Mouse (Mus musculus) hindbrain, embryonic 11.5 days (tissue): ENCODE measurements around the gene Stk24. TPM values are rescaled to one million over a fixed set of nuclear protein-coding genes. Genes with fewer than 3 reads are reported as not detected.

Experiments used
- ATAC-seq: fragments of 200-750 bp; cut with Nextera tagmentation; 2 replicates; pipeline ENCODE4 v1.8.0; 2017; ENCODE audit warnings: mild to moderate bottlenecking, moderate TSS enrichment, moderate library complexity; ENCODE audit not compliant: low FRiP score
- DNase-seq: peaks from one replicate; pipeline ENCODE4 v3.0.0-alpha.2; 2015; ENCODE audit warnings: low spot score
- H3K27ac ChIP-seq: fragments of 300-500 bp; sonication (generic); 2 replicates; pipeline ENCODE4 v1.5.1; 2014; ENCODE audit warnings: mild to moderate bottlenecking, low read depth, low read length
- H3K27me3 ChIP-seq: fragments of 300-500 bp; sonication (generic); 2 replicates; pipeline ENCODE4 v1.6.1; 2014; ENCODE audit warnings: mild to moderate bottlenecking, low read length, moderate library complexity, mixed read lengths; ENCODE audit not compliant: control insufficient read depth, insufficient read depth
- H3K36me3 ChIP-seq: fragments of 300-500 bp; sonication (generic); 2 replicates; pipeline ENCODE4 v1.6.1; 2014; ENCODE audit warnings: mild to moderate bottlenecking, low read length, moderate library complexity, mixed read lengths; ENCODE audit not compliant: control insufficient read depth, insufficient read depth
- H3K4me1 ChIP-seq: fragments of 300-500 bp; sonication (generic); replicated peaks from 2 replicates; pipeline ENCODE4 v1.6.1; 2014; ENCODE audit warnings: low read length, mixed read lengths; ENCODE audit not compliant: control insufficient read depth, insufficient read depth
- H3K4me2 ChIP-seq: fragments of 300-500 bp; sonication (generic); replicated peaks from 2 replicates; pipeline ENCODE4 v1.6.1; 2014; ENCODE audit warnings: mild to moderate bottlenecking, low read depth, low read length
- H3K4me3 ChIP-seq: fragments of 300-500 bp; sonication (generic); 2 replicates; pipeline ENCODE4 v1.5.1; 2014; ENCODE audit warnings: low read depth, low read length
- H3K9ac ChIP-seq: fragments of 300-500 bp; sonication (generic); 2 replicates; pipeline ENCODE4 v1.6.1; 2014; ENCODE audit warnings: low read depth, low read length
- H3K9me3 ChIP-seq: fragments of 300-500 bp; sonication (generic); 2 replicates; pipeline ENCODE4 v1.6.1; 2016; ENCODE audit warnings: low read length; ENCODE audit not compliant: control insufficient read depth
- WGBS: fragments of 180-500 bp; shearing (Covaris S2); extraction: QIAGEN DNeasy Blood & Tissue Kit; methylation state at CpG from one replicate; pipeline ENCODE4 v1.1.7; 2014; 5-methylcytosine and 5-hydroxymethylcytosine counted together
- polyA plus RNA-seq: library from polyadenylated mRNA; unstranded; fragments of >200 nt; fragmentation: Nextera tagmentation; extraction: Ambion mirVana; gene quantifications from 2 replicates; pipeline ENCODE4 v1.2.1, GENCODE M21; 2014

The Stk24 gene
- polyA plus RNA-seq, 1 experiment from 2014 or later: 33.3 TPM

DNA sequence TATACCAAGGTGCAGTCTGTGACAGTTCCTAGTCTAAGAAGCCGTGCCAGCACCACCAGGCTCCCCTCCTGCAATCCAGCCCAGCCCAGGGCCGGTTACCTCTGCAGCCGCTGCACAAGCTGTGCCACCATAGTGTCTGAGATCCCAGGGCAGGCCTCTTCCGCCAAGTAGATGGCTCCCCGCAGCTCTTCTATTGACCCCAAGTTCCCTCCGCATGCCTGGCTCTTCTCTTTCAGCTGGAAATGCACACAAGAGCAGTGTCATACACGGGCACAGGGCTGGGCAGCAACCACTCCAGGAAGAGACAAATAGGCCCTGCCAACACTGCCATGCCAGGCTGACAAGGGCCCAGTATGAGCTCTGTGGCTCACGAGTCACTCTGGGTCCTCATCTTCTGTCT lies 87.9 kb downstream of the Stk24 start:
- ATAC-seq (no peak), DNase-seq (no peak)
- Histone ChIP-seq H3K36me3 (no peaks in the 10 kb centered on the region), H3K4me1 (no peaks in the 10 kb centered on the region), H3K4me3 (no peak overlapping the region), H3K27me3 (no peaks in the 10 kb centered on the region), H3K4me2 (no peak overlapping the region), H3K27ac (no peak overlapping the region), H3K9me3 (no peaks in the 10 kb centered on the region), H3K9ac (no peak overlapping the region)
- WGBS: 88% methylated on average over 8 of the region's 8 CpGs

DNA sequence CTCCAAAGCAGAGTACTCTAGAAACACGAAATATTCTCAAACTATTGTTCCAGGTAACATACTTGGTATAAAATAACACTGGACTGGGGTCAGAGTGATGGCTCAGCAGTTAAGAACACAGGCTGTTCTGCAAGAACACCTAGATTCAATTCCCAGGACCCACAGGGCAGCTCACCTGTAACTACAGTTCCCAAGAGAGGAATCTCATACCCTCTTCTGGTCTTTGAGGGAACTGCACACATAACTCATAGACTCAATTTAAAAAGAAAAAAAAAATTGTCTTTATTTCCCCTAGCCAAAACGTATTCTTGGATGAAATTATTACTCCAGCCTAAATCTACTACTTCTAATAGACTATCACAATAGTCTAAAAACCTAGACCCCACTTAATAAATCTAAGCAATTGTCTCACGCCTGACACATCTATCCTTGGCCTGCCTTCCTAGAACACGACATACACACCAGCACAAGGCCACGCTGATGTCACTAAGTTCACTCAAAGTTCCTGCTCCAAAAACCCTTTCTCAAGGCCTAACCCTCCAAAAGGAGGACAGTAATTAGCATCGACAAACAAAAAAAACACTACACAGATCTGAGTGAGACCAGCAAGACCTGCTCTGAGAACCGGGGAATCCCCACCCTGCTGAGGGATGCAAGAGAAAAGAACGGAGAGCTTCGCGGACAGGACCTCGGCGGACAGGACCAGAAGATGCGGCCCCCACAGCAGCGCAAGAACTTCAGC lies 94.3 kb downstream of the Stk24 start:
- no peak overlapping the region for H3K4me2 ChIP-seq
- H3K36me3 ChIP-seq: peaks cover 2% of the 10 kb centered on the region; the same call in 1 of the 2 replicates
- no peak overlapping the region for H3K9ac ChIP-seq
- 96% methylated on average over 14 of the region's 14 CpGs for WGBS
- ATAC-seq (no peak), DNase-seq (no peak)
- no peak overlapping the region for H3K4me3 ChIP-seq
- no peak overlapping the region for H3K27ac ChIP-seq
- no peaks in the 10 kb centered on the region for H3K4me1 ChIP-seq
- H3K9me3 ChIP-seq: no peaks in the 10 kb centered on the region
- H3K27me3 ChIP-seq: no peaks in the 10 kb centered on the region

DNA sequence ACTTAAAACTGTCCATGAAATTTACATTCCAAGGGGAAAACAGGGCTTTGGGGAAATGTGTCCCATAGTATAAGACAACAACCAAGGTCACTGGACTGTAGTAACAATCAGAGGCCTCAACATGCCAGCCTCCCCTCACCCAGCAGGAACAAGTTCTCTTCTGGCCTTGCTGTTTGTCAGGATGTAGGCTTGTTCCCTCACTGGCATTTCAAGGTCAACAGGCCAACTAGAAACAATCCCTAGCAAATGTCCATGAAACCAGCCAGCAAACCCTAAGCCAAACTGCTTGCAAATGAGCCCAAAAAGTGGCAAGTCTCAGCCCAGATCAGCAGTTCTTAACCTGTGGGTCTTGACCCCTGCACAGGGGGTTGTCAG lies 98.5 kb downstream of the Stk24 start:
- ATAC-seq (no peak), DNase-seq (no peak)
- Histone ChIP-seq H3K4me1 (no peaks in the 10 kb centered on the region), H3K27ac (no peak overlapping the region), H3K36me3 (peaks cover 5% of the 10 kb centered on the region; the same call in 1 of the 2 replicates), H3K27me3 (no peaks in the 10 kb centered on the region), H3K9ac (no peak overlapping the region), H3K4me2 (no peak overlapping the region), H3K9me3 (no peaks in the 10 kb centered on the region), H3K4me3 (no peak overlapping the region)

DNA sequence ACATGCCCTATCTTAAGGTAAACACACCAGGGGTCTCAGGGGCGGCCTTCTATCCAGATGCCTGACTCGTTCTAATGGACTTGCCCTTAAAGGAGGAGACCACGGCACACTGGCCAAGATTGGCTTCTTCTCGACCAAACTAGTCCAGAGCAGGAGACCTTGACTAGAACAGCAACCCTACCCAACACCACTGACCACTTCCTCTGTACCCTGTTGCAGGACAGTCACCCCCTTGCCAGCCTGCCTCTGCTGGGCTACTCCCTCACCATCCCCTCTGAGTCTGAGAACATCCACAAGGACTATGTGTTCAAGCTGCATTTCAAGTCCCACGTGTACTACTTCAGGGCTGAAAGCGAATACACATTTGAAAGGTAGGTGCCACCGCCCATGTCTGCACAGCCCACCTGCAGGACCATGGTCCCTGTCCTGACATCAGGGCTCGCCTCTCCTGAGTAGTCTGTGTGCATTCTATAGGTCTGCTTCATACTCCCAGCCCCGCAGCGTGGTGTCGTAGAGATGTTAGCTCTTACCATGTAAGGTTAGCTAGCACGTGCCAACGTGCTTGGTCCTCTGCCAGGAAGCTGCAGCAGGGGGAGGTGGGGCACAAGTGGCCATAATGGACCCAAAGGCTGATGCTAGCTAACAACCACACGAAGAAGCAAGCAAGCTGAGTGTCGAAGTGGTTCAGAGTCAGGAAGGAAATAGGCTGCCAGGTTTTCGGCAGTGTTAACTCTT lies 99.0 kb downstream of the Stk24 start:
- Histone ChIP-seq H3K9me3 (no peaks in the 10 kb centered on the region), H3K27ac (no peak overlapping the region), H3K36me3 (peaks cover 5% of the 10 kb centered on the region; the same call in 1 of the 2 replicates), H3K27me3 (no peaks in the 10 kb centered on the region), H3K4me3 (no peak overlapping the region), H3K4me2 (no peak overlapping the region), H3K4me1 (no peaks in the 10 kb centered on the region), H3K9ac (no peak overlapping the region)
- 89% methylated on average over 16 of the region's 16 CpGs for WGBS
- no peak for DNase-seq
- ATAC-seq: no peak

DNA sequence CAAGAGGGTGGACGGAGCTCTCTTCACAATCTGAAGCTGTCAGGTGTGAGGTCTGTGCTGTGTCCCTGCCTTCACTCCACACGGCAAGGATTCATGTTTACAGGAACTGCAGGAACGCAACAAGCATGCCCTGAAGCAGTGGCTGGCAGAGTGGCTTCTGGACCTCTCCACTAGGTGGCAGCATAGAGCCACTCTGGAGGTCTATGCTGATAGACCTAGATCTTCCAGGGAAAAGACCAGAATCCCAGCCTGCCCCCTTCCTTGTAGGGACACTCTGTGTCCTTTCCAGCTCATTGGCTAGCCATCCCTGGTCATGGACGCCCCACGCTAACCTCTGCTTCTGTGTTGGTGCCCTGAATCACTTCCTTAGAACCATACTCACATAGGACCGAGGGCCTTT lies 100.7 kb downstream of the Stk24 start:
- H3K4me3 ChIP-seq: no peak overlapping the region
- no peaks in the 10 kb centered on the region for H3K4me1 ChIP-seq
- WGBS: 47% methylated on average over 6 of the region's 6 CpGs
- no peak overlapping the region for H3K4me2 ChIP-seq
- peak; percentile 91 for DNase-seq
- peak; percentile 66; the same call in 1 of the 2 replicates for ATAC-seq
- H3K9ac ChIP-seq: no peak overlapping the region
- H3K9me3 ChIP-seq: no peaks in the 10 kb centered on the region
- H3K27me3 ChIP-seq: no peaks in the 10 kb centered on the region
- peaks cover 5% of the 10 kb centered on the region; the same call in 1 of the 2 replicates for H3K36me3 ChIP-seq
- H3K27ac ChIP-seq: no peak overlapping the region

GRCm38 (mm10) chr14:121276016-121276415 lies 103.8 kb downstream of the Stk24 start:
- no peak overlapping the region for H3K4me3 ChIP-seq
- H3K36me3 ChIP-seq: 0 out of 2 replicates have a peak, but pooled peaks cover 2% of the 10 kb centered on the region

GRCm38 (mm10) chr14:121274985-121275384 lies 104.8 kb downstream of the Stk24 start:
- whole genome bisulfite sequencing: 92% methylated on average over 12 of the region's 12 CpGs
- Histone ChIP-seq H3K27me3 (no peaks in the 10 kb centered on the region), H3K9me3 (no peaks in the 10 kb centered on the region), H3K4me3 (no peak overlapping the region), H3K36me3 (0 out of 2 replicates have a peak, but pooled peaks cover 2% of the 10 kb centered on the region), H3K27ac (no peak overlapping the region), H3K9ac (no peak overlapping the region), H3K4me1 (no peaks in the 10 kb centered on the region), H3K4me2 (no peak overlapping the region)
- ATAC-seq: no peak
- DNase-seq: no peak

More at GRCm38 (mm10) chr14:121276016-121276415, 103.8 kb downstream of the Stk24 start:
- ATAC-seq: no peak
- WGBS: 87% methylated on average over 10 of the region's 10 CpGs
- no peak for DNase-seq
- H3K4me1 ChIP-seq: no peaks in the 10 kb centered on the region
- H3K4me2 ChIP-seq: no peak overlapping the region
- H3K9ac ChIP-seq: no peak overlapping the region
- H3K9me3 ChIP-seq: no peaks in the 10 kb centered on the region
- H3K27me3 ChIP-seq: no peaks in the 10 kb centered on the region
- H3K27ac ChIP-seq: no peak overlapping the region

- H3K27me3 ChIP-seq: no peaks in the 10 kb centered on the region
- no peak for DNase-seq
- no peak overlapping the region for H3K9ac ChIP-seq
- H3K4me1 ChIP-seq: no peaks in the 10 kb centered on the region
- no peaks in the 10 kb centered on the region for H3K9me3 ChIP-seq
- 83% methylated on average over 6 of the region's 6 CpGs for WGBS
- no peaks in the 10 kb centered on the region for H3K36me3 ChIP-seq
- H3K4me3 ChIP-seq: no peak overlapping the region
- no peak for ATAC-seq
- no peak overlapping the region for H3K27ac ChIP-seq
- H3K4me2 ChIP-seq: no peak overlapping the region
Measured at GRCm38 (mm10) chr14:121270490-121270889, 109.3 kb downstream of the Stk24 start.

- Histone ChIP-seq H3K9ac (no peak overlapping the region), H3K4me3 (no peak overlapping the region), H3K4me1 (no peaks in the 10 kb centered on the region), H3K4me2 (no peak overlapping the region), H3K27me3 (no peaks in the 10 kb centered on the region), H3K36me3 (no peaks in the 10 kb centered on the region), H3K27ac (no peak overlapping the region), H3K9me3 (no peaks in the 10 kb centered on the region)
- 91% methylated on average over 8 of the region's 8 CpGs for WGBS
- ATAC-seq (no peak), DNase-seq (no peak)
Measured at GRCm38 (mm10) chr14:121267801-121268200, 112.0 kb downstream of the Stk24 start.
